Mouse (Mus musculus) CD4-positive, CD25-positive, alpha-beta regulatory T cell, adult 4 months (primary cell): ENCODE results near the gene Blzf1. TPM values are rescaled to one million over a fixed set of nuclear protein-coding genes. Genes with fewer than 3 reads are reported as not detected.

Source experiments
- polyA plus RNA-seq, 2 experiments: library from polyadenylated mRNA; unstranded; fragments of 100-300 nt; shearing (Covaris generic); gene quantifications; one replicate each; pipeline ENCODE4 v1.2.1; 2017

The Blzf1 gene
- polyA plus RNA-seq, 2 experiments from 2014 or later = 25.1 to 27.2 TPM

Other genes starting within 250 kb of the Blzf1 start
- 100 to 1,000 TPM; 554 to 560 TPM for gene Sell, start 245.5 kb downstream of the Blzf1 start, polyA plus RNA-seq
- 1 to 10 TPM; 3.8 to 4.1 TPM for gene Selp, start 192.2 kb downstream of the Blzf1 start, polyA plus RNA-seq
- gene F5, start 155.7 kb downstream of the Blzf1 start, polyA plus RNA-seq = under 1 TPM in 1 of 2 experiments, not detected in 1; 0.04 TPM
- 1 to 10 TPM in 1 of 2 experiments, under 1 TPM in 1; 0.76 to 1.6 TPM for gene Slc19a2, start 58.4 kb downstream of the Blzf1 start, polyA plus RNA-seq
- 1 to 10 TPM; 6.8 to 8.8 TPM for gene Ccdc181, start 31.9 kb downstream of the Blzf1 start, polyA plus RNA-seq
- 10 to 100 TPM; 15.4 to 20.4 TPM for gene Nme7, start 3.4 kb downstream of the Blzf1 start, polyA plus RNA-seq
- 1 to 10 TPM; 3.4 to 4.1 TPM for gene Atp1b1, start 150.9 kb upstream of the Blzf1 start, polyA plus RNA-seq